Mouse (Mus musculus): ENCODE measurements around the gene Strc.

- no peak for TF ChIP-seq USF1 (IDR thresholded peaks at IDR 0.05; ENCODE audit: low read depth)
- TF ChIP-seq POLR2A (IDR thresholded peaks at IDR 0.05; ENCODE audit: insufficient read length, low read depth): no peak
- TF ChIP-seq TCF12 (IDR thresholded peaks at IDR 0.05; ENCODE audit: insufficient read depth, poor library complexity, severe bottlenecking): no peak
- no peak for TF ChIP-seq MAX (IDR thresholded peaks at IDR 0.05; ENCODE audit: low read depth)
- TF ChIP-seq E2F4 (IDR thresholded peaks at IDR 0.05; ENCODE audit: insufficient read depth): no peak
- TF ChIP-seq MYOD1 (IDR thresholded peaks at IDR 0.05; ENCODE audit: control insufficient read depth in 1 of 3, insufficient read length in 2 of 3, low read depth in 2 of 3): no peak
- TF ChIP-seq MYOG (IDR thresholded peaks at IDR 0.05; ENCODE audit: control insufficient read depth in 1 of 3, insufficient read depth in 1 of 3, insufficient read length in 2 of 3, low read depth in 2 of 3): no peak
- no peak for TF ChIP-seq CEBPB (IDR thresholded peaks at IDR 0.05; ENCODE audit: insufficient read depth, poor library complexity, severe bottlenecking)
- TF ChIP-seq REST (IDR thresholded peaks at IDR 0.05; ENCODE audit: insufficient read depth, insufficient read length): no peak
- TF ChIP-seq SRF (IDR thresholded peaks at IDR 0.05; ENCODE audit: control insufficient read depth, insufficient read length, low read depth): no peak
- TF ChIP-seq POLR2AphosphoS2 (IDR thresholded peaks at IDR 0.05; ENCODE audit: insufficient read length, low read depth): no peak
- no peak for TF ChIP-seq TCF3 (IDR thresholded peaks at IDR 0.05; ENCODE audit: insufficient read length, low read depth)
Measured at GRCm38 (mm10) chr2:121416356-121416755, 29.4 kb upstream of the Strc start.
